Mouse (Mus musculus): ENCODE measurements around the gene Cflar.
"Not testable (repeated sequence)": the region's sequence is repeated elsewhere in the genome, so short reads cannot be mapped to it uniquely, and the experiment has no call there.

The Cflar gene

DNA sequence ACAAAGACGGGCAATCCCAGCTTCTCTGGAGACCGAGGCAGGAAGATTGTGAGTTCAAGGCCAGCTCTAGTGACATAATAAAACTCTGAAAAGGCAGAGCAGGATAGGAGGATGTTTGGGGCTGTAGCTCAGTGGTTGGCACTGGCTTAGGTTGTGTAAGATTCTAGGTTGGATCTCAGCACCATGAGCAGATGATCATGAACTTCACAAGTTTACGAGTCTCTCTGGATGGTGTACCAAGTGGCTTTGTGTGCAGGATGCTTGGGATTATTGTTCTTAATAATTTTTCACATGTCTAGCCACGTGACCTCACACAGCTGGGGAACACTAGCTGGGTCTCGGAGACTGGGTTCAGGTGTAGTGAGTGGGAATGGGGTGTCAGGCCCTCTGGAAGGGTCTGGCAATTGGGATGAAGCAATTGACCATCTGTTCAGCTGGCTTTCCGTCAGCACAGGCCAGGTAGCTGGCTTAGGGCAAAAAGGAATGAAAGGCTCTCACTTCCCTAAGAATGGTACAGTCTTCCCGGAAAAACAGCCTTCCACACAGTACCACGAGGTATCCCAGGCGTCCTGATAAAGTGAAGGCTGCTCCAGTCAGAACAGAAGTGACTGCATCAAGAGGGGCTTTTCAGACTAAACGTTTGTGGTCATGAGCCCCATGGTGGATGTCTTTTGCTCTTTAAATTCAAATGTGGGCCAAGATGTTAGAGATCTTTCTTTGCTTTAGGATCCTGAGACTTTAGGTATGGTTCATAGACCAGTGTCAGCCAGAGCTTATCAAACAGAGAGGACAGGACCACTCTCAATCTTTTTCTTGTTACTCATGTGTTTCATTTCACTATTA, 16.7 kb downstream of the Cflar start:
- DNase-seq (ENCODE audit: low spot score) = no peak

- DNase-seq (ENCODE audit: low spot score) = no peak
These were observed 17.2 kb downstream of the Cflar start for GRCm38 (mm10) chr1:58728590-58728868.

GRCm38 (mm10) chr1:58733636-58734035, 22.3 kb downstream of the Cflar start:
- DNase-seq (ENCODE audit: low spot score) = no peak

DNA sequence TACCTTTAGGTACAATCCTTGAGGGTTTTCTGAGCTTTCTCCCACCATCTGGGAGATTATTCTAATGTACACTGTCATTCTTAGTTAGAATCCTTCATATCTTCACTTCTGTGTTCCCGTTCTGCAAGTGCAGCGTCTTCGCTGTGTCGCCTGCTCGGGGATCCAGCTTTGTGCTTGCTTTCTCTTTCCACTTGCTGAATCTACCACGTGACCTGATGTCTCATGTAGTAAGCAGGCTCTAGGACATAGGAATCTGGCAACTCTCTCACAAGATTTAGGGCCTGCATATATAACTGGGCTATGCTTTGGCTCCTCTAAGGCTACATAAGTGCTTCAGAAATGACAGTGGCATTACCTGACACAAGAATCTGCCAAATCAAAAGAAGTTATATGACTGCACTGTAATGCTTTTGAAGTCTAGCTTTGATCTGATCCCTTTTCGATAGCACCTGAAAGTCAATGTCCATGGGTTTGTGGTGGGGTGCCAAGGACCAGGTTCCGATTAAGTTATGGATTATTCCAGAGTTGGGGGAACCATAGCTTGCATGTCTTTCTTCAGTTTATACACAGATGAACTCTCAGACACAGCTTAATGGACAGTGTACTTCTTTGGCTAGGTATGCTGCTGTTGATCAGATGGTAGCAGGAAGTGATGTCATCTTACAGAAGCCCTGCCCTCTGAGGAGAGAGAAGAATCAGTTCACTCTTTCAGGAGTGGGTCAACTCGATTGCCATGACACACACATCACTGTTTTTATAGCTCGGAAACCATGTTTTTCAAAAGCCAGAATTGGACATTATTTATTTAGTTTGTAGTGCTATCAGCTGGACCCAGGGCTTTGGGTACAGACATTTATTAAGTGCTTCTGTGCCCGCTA, 23.0 kb downstream of the Cflar start:
- no peak for DNase-seq (ENCODE audit: low spot score)

DNA sequence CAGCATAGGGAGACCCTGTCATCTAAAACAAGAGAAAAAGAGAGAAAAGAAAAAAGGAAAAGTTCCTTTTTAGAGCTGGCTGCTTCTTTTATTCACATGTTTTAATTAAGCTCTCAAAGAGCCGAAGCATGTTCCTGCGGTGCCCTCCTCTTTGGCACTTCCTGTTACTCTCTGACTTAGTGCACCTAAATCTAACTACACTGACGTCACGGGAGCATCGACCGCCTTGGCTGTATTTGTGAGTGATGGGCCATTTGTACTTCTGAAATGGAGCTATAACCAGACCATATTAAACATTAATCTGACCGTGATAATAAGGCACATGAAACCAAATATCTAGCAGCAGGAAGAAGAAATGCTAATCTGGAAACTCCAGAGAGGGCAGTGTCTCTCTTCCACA, 24.7 kb downstream of the Cflar start:
- no peak for DNase-seq (ENCODE audit: low spot score)

- no peak for DNase-seq (ENCODE audit: low spot score)
These were observed 25.7 kb downstream of the Cflar start for GRCm38 (mm10) chr1:58736968-58737367.

GRCm38 (mm10) chr1:58739529-58739928, 28.2 kb downstream of the Cflar start:
- DNase-seq (ENCODE audit: low spot score) = no peak

- peak; percentile 21 for DNase-seq (ENCODE audit: low spot score)
These were observed 31.3 kb downstream of the Cflar start for GRCm38 (mm10) chr1:58742571-58743021.

- no peak for DNase-seq (ENCODE audit: low spot score)
These were observed 31.9 kb downstream of the Cflar start for GRCm38 (mm10) chr1:58743252-58743651.

DNA sequence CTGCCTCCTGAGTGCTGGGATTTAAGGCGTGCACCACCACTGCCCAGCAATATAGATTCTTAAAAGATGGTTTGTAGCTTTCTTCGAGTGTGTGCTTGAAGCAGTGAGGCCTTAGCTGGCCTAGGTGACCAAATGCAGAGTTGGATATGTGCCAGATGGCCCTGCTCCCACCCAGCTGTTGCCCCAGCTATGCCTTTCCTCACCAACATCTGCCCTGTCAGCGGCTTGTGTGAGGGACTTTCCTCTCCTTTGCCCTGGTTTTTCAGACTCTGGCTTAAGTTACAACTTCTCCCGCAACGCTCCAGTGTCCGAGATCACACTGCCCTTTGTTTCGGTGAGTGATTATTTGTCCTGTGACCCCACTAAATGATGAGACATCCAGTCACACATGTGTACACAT, 33.3 kb downstream of the Cflar start:
- DNase-seq (ENCODE audit: low spot score) = no peak

GRCm38 (mm10) chr1:58746880-58747279, 35.6 kb downstream of the Cflar start:
- DNase-seq (ENCODE audit: low spot score) = peak; percentile 44

GRCm38 (mm10) chr1:58759451-58759850, 48.1 kb downstream of the Cflar start:
- DNase-seq (ENCODE audit: low spot score) = no peak

- no peak for DNase-seq (ENCODE audit: low spot score)
These were observed 49.3 kb downstream of the Cflar start for GRCm38 (mm10) chr1:58760581-58760980.

DNA sequence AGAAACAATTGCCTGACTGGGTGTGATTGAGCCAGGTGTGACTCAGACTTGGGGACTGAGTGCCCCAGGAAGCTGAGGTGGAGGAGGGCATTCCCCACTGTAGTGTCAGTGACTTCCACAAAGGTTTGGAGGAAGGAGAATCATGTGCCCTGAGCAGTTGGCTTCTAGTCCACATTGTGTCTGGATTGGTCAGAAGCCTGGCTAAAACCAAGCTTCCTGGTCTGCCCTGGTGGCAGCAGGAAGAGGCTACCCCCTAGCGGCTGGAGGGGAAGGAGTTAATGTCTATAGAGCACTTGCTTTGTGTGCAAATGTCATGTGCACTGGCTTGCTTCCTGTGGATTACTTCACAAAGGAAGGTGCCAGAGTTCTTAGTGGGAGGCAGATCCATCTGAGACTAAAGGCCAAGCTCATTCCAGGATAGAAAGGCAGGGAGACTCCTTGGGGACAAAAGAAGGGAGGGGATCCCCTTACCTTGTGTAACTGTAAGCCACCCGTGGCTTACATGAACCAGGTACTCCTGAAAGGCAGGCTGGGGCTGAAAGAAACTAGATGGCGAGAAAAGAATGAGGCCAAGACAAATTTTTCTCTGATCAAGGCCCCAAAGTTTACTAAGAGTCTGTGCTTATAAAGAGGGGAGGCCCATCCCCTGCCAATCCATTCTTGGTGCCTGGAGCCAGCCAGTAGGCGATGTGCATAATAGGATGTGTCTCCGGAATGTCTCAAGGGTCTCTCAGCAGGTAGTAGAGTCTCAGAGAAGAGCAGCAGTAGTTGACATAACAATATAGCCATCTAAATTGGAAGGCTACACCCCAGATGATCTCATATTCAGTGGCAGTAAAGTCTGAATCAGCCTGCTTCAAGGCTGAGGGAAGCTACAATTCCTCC, 50.3 kb downstream of the Cflar start:
- not testable (repeated sequence) for DNase-seq (ENCODE audit: low spot score)

GRCm38 (mm10) chr1:58762576-58762975, 51.3 kb downstream of the Cflar start:
- DNase-seq (ENCODE audit: low spot score) = no peak

DNA sequence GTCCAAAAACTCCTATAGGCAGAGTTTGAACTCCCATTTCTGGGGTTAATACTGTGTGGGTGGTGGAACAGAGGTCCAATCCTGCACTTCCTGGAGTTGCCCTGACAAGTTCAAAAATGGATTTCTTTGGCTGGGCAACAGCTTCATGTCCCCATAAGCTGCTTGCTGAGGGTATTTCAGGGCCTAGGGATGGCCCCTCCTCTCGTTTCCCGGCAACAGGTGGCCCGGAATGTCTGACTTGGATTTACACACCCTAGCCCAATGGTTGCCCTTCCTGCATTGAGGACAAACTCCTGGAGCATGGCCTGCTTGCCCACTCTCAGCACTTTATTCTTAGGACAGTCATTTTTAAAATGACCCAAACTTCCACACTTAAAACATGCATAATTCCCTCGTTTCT, 55.1 kb downstream of the Cflar start:
- not testable (repeated sequence) for DNase-seq (ENCODE audit: low spot score)

DNA sequence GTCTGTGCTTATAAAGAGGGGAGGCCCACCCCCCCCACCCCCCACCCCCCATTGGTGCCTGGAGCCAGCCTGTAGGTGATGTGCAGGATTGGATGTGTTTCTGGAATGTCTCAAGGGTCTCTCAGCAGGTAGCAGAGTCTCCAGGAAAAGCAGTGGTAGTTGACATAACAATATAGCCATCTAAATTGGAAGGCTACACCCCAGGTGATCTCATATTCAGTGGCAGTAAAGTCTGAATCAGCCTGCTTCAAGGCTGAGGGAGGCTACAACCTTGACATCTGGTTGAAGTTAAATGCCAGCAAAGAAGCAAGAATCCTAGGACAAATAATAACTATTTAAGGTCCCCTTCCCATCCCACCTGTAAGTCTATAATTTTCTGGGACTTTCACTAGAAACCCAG, 57.8 kb downstream of the Cflar start:
- no peak for DNase-seq (ENCODE audit: low spot score)

- no peak for DNase-seq (ENCODE audit: low spot score)
These were observed 58.4 kb downstream of the Cflar start for GRCm38 (mm10) chr1:58769701-58770100.

DNA sequence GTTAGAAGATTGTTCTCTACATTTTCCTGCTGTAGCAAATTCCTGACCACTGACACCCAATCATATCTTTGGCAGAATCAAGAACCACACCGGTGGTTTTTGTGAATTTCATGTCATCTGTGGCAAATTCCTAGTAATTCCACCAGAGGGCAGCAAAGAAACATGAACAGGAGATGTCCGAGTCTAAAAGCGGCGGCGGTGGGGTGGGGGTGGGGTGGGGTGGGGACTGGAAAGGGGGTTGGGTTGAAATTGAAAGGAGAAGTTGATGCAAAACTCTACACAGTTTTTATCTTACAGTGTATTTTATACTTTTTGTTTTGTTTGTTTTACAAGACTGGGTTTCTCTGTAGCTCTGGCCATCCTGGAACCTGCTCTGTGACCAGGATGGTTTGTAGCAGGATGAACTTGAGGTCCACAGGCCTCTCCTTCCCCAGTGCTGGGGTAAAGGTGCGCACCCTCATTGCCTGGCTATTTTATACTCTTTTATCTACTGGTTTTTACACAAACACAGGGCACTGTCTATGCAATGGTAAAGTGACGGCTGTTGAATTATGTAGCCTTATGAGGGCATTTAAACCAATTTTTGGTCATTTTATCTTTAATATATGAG, 58.9 kb downstream of the Cflar start:
- peak; percentile 59 for DNase-seq (ENCODE audit: low spot score)

DNA sequence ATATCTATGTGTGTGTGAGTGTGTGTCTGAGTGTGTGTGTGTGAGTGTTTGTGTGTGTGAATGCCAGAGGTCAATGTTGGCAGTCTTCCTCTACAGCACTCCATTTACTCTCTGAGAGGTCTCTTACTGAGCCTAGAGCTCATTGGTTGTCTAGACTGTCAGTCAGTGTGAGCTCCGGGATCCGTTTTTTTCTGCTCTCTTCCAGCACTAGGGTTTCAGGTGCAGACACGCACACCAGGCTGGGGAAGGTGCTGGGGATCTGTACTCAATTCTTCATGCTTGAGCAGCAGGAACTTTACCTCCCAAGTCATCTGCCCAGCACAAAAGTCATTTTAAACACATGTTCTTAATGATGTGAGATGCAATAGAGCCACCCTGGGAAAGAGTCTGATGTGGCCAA, 60.8 kb downstream of the Cflar start:
- no peak for DNase-seq (ENCODE audit: low spot score)

GRCm38 (mm10) chr1:58773280-58773679, 62.0 kb downstream of the Cflar start:
- DNase-seq (ENCODE audit: low spot score) = no peak

GRCm38 (mm10) chr1:58773905-58774304, 62.6 kb downstream of the Cflar start:
- no peak for DNase-seq (ENCODE audit: low spot score)
